Mouse (Mus musculus): Measurements from ENCODE around the gene Syne2. TPM values are rescaled to one million over a fixed set of nuclear protein-coding genes. Genes with fewer than 3 reads are reported as not detected.

Syne2 gene
- polyA plus RNA-seq, 1 experiment from 2014 or later, result 41.4 TPM

DNA sequence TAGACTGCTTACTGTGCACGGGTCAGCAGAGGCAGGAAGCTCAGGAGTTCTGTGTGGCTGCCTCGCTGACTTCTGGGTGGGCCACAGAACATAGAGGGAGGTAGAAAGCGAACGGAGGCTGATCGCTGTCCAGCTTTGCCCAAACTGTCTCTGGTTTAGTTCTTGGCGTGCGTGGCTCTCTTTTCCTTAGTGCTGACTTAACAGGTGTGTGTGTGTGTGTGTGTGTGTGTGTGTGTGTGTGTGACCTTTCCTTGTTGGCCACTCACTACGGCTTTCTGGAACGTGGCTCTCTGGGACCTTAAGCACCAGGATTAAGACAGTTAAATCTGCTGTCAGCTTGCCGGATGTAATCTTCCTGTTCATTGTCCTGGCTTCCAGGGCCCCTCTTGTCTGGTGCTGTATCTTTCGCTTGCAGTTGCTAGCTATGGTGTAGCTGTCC lies 18.6 kb downstream of the Syne2 start:
- WGBS, result 18% methylated on average over 11 of the region's 11 CpGs
- Histone ChIP-seq H3K4me1 (ENCODE audit: control insufficient read depth, insufficient read depth, low read length) (peaks cover 3% of the 10 kb centered on the region; the same call in 1 of the 2 replicates), H3K36me3 (ENCODE audit: control insufficient read depth, insufficient read depth, low read length) (no peaks in the 10 kb centered on the region), H3K9me3 (replicated peaks; ENCODE audit: control insufficient read depth, low read length, poor library complexity, severe bottlenecking) (no peaks in the 10 kb centered on the region), H3K27ac (ENCODE audit: low read length) (no peak overlapping the region), H3K4me3 (ENCODE audit: low read depth, low read length) (0 out of 2 replicates have a peak overlapping the region, but pooled peaks have one; percentile 1), H3K9ac (ENCODE audit: low read depth, low read length) (no peak overlapping the region; the same call in 1 of the 2 replicates), H3K4me2 (ENCODE audit: low read length) (peak overlapping the region; percentile 33), H3K27me3 (ENCODE audit: control insufficient read depth, insufficient read depth, low read depth, low read length) (no peaks in the 10 kb centered on the region)
- ATAC-seq, result no peak; the same call in 1 of the 2 replicates

DNA sequence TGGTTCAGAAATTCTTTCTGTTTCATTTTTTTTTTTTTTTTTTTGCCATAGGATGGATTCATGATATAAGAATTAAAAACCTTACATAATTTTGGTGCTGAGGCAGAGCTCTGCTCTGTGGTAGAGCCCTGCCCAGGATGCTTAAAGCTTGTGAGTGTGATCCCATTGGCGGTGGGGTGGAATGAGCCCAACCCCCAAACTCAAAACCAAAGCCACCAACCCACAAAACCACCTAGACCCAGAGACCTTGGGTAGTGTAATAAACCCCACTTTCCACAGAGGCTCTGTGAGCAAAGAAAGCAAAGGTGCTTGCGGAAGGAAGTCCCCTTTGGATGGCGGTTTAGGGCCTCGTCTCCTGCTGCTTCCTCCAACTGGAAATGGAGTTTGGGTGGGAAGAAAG lies 19.5 kb downstream of the Syne2 start:
- Histone ChIP-seq H3K9me3 (replicated peaks; ENCODE audit: control insufficient read depth, low read length, poor library complexity, severe bottlenecking) (no peaks in the 10 kb centered on the region), H3K9ac (ENCODE audit: low read depth, low read length) (no peak overlapping the region)
- WGBS, result 88% methylated on average over 4 of the region's 4 CpGs

DNA sequence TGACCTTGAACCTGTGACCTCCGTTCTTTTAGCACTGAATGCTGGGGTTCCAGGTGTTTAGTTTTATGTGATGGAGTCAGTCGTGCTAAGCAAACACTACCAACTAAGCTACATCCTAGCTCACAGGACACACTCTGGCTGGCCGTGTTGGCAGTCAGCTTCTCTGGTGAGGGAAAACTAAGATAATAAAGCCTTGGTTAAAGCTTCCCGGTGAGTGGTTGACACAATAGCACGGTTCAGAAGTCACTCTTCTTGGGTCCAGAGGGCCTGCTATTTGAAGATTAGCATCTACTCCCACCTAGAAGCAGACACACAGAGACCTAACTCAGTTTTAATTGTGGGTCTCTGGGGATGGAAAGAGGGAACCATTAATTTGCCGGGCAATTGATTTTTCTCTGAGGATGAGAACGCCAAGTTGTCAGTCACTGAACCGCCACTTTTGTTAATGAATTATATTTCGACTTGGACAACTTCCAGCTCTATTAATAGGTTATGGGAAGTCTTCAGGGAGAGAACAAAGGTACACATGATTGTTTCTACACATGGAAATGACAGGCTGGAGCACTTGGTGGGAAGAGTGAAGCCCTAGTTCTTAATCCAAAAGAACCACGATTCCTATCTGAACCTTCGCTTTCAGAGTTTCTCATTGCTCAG lies 21.3 kb downstream of the Syne2 start:
- ATAC-seq, result no peak
- H3K27ac ChIP-seq (ENCODE audit: low read length), result no peak overlapping the region
- no peaks in the 10 kb centered on the region for H3K9me3 ChIP-seq (replicated peaks; ENCODE audit: control insufficient read depth, low read length, poor library complexity, severe bottlenecking)

More for the DNA sequence above, 19.5 kb downstream of the Syne2 start:
- Histone ChIP-seq H3K4me2 (ENCODE audit: low read length) (no peak overlapping the region), H3K36me3 (ENCODE audit: control insufficient read depth, insufficient read depth, low read length) (no peaks in the 10 kb centered on the region), H3K4me1 (ENCODE audit: control insufficient read depth, insufficient read depth, low read length) (peaks cover 3% of the 10 kb centered on the region; the same call in 1 of the 2 replicates), H3K27ac (ENCODE audit: low read length) (no peak overlapping the region), H3K27me3 (ENCODE audit: control insufficient read depth, insufficient read depth, low read depth, low read length) (no peaks in the 10 kb centered on the region), H3K4me3 (ENCODE audit: low read depth, low read length) (no peak overlapping the region)
- no peak for ATAC-seq

DNA sequence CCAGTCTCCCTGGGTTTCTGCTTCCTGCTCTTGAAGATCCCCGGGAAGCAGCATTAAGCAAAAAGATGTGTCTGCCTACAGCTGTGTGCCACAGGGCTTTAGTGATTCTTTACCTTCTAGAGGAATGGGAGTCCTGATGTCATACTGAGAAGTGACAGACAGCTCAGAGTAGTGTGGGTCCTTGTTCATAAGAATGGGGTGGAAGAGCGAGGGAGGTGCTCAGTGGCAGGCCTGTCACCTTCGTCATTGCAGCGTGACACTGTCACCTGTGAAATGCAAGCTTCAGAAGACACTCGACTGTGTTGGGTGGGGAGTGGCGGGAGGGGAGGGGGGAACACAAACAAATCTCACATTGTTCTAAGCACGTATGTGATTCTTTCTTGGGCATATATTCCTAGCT lies 23.2 kb downstream of the Syne2 start:
- H3K4me3 ChIP-seq (ENCODE audit: low read depth, low read length), result no peak overlapping the region
- H3K9ac ChIP-seq (ENCODE audit: low read depth, low read length), result no peak overlapping the region
- no peaks in the 10 kb centered on the region for H3K9me3 ChIP-seq (replicated peaks; ENCODE audit: control insufficient read depth, low read length, poor library complexity, severe bottlenecking)
- WGBS, result 85% methylated on average over 7 of the region's 7 CpGs
- H3K4me2 ChIP-seq (ENCODE audit: low read length), result no peak overlapping the region
- ATAC-seq, result no peak
- no peaks in the 10 kb centered on the region for H3K36me3 ChIP-seq (ENCODE audit: control insufficient read depth, insufficient read depth, low read length)
- H3K4me1 ChIP-seq (ENCODE audit: control insufficient read depth, insufficient read depth, low read length), result peaks cover 3% of the 10 kb centered on the region; the same call in 1 of the 2 replicates
- no peaks in the 10 kb centered on the region for H3K27me3 ChIP-seq (ENCODE audit: control insufficient read depth, insufficient read depth, low read depth, low read length)
- no peak overlapping the region for H3K27ac ChIP-seq (ENCODE audit: low read length)

More for the DNA sequence above, 21.3 kb downstream of the Syne2 start:
- WGBS, result 64% methylated on average over 11 of the region's 11 CpGs
- Histone ChIP-seq H3K36me3 (ENCODE audit: control insufficient read depth, insufficient read depth, low read length) (no peaks in the 10 kb centered on the region), H3K27me3 (ENCODE audit: control insufficient read depth, insufficient read depth, low read depth, low read length) (no peaks in the 10 kb centered on the region), H3K4me3 (ENCODE audit: low read depth, low read length) (no peak overlapping the region), H3K4me1 (ENCODE audit: control insufficient read depth, insufficient read depth, low read length) (peaks cover 3% of the 10 kb centered on the region; the same call in 1 of the 2 replicates), H3K4me2 (ENCODE audit: low read length) (no peak overlapping the region), H3K9ac (ENCODE audit: low read depth, low read length) (no peak overlapping the region)

DNA sequence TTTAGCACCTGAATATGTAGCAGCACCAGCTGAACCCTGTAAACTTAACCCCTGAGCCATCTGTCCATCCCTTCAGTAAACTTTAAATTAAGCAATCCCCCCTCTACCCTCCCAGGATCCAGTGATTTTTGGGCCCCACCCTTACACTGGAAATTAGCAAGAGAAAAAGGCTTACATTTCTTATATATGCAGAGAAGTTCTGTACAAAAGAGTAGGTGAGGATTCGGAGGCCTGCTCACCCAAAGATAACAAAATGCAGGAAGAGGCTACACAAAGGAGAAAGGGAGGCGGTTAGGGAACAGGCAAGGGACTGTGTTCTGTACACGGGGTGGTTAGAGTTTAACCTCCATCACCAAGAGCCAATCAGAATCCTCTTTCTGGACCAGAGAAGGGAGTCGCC lies 26.4 kb downstream of the Syne2 start:
- H3K4me1 ChIP-seq (ENCODE audit: control insufficient read depth, insufficient read depth, low read length), result no peaks in the 10 kb centered on the region
- WGBS, result 77% methylated on average over 4 of the region's 4 CpGs
- ATAC-seq, result no peak
- no peak overlapping the region for H3K27ac ChIP-seq (ENCODE audit: low read length)
- H3K27me3 ChIP-seq (ENCODE audit: control insufficient read depth, insufficient read depth, low read depth, low read length), result no peaks in the 10 kb centered on the region
- H3K36me3 ChIP-seq (ENCODE audit: control insufficient read depth, insufficient read depth, low read length), result no peaks in the 10 kb centered on the region
- no peaks in the 10 kb centered on the region for H3K9me3 ChIP-seq (replicated peaks; ENCODE audit: control insufficient read depth, low read length, poor library complexity, severe bottlenecking)
- H3K9ac ChIP-seq (ENCODE audit: low read depth, low read length), result no peak overlapping the region
- H3K4me3 ChIP-seq (ENCODE audit: low read depth, low read length), result no peak overlapping the region
- H3K4me2 ChIP-seq (ENCODE audit: low read length), result no peak overlapping the region

DNA sequence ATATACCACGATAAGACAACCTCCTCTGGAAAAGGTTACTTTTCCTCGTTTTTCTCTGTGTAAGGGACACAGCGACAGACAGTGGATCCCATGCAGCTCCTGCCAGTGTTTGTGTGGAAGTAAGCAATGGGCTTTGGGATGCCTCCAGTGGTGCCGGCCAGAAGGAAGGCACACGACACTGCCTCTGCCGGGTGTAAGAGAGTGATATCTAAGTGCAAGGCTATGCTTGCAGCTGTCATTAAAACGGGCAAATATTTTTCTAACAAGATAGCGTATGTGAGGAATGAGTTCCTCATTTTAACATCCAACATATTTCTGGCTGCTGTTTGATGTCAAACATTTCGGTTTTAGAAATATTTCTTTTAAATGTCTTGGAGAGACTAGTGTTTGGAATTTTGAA lies 27.1 kb downstream of the Syne2 start:
- H3K27ac ChIP-seq (ENCODE audit: low read length), result no peak overlapping the region
- H3K4me3 ChIP-seq (ENCODE audit: low read depth, low read length), result no peak overlapping the region
- H3K9me3 ChIP-seq (replicated peaks; ENCODE audit: control insufficient read depth, low read length, poor library complexity, severe bottlenecking), result no peaks in the 10 kb centered on the region
- 86% methylated on average over 9 of the region's 9 CpGs for WGBS
- H3K27me3 ChIP-seq (ENCODE audit: control insufficient read depth, insufficient read depth, low read depth, low read length), result no peaks in the 10 kb centered on the region
- H3K36me3 ChIP-seq (ENCODE audit: control insufficient read depth, insufficient read depth, low read length), result no peaks in the 10 kb centered on the region
- no peaks in the 10 kb centered on the region for H3K4me1 ChIP-seq (ENCODE audit: control insufficient read depth, insufficient read depth, low read length)
- no peak overlapping the region for H3K4me2 ChIP-seq (ENCODE audit: low read length)
- H3K9ac ChIP-seq (ENCODE audit: low read depth, low read length), result no peak overlapping the region
- ATAC-seq, result no peak

DNA sequence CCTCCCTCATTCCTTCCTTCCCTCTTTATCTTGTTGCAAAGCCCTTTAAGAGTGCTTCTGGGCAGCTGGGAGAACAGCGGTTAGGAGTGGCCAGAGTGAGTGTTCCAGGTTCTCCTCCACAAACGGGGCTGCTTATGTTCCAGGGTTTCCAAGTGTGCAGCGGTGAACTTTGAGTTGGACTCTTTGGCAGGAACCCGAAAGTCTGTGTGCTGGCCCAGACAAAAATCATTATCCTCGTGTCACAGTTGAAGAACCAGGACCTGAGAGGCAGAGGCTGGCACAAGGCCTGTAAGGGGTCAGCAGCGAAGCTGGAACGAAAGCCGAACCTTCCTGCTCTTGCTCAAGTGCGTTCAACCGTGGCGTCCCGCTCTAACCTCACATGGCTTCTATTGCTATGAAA lies 28.6 kb downstream of the Syne2 start:
- no peak overlapping the region for H3K9ac ChIP-seq (ENCODE audit: low read depth, low read length)
- no peak overlapping the region for H3K4me3 ChIP-seq (ENCODE audit: low read depth, low read length)
- ATAC-seq, result no peak
- H3K27ac ChIP-seq (ENCODE audit: low read length), result no peak overlapping the region
- no peak overlapping the region for H3K4me2 ChIP-seq (ENCODE audit: low read length)
- no peaks in the 10 kb centered on the region for H3K27me3 ChIP-seq (ENCODE audit: control insufficient read depth, insufficient read depth, low read depth, low read length)
- no peaks in the 10 kb centered on the region for H3K4me1 ChIP-seq (ENCODE audit: control insufficient read depth, insufficient read depth, low read length)
- H3K9me3 ChIP-seq (replicated peaks; ENCODE audit: control insufficient read depth, low read length, poor library complexity, severe bottlenecking), result no peaks in the 10 kb centered on the region
- 82% methylated on average over 12 of the region's 12 CpGs for WGBS
- H3K36me3 ChIP-seq (ENCODE audit: control insufficient read depth, insufficient read depth, low read length), result no peaks in the 10 kb centered on the region

DNA sequence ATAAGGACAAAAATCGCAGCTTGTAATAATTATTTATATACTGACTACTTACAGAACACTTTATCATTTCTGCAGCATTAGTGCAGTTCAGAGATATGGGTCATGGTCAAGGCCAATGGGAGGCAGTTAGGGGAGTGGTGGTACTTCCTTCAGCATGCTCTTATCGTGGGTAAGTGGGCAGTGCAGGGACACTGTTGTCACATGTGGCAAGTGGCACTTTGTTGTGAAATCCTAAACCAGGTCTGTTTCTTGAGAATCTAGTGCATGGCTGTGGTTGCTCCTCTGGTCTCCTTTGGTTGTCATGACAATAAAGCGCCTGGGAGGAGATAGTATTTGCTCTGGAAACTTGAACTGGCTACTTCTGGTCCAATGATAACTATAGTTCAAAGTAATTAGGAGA lies 32.3 kb downstream of the Syne2 start:
- no peaks in the 10 kb centered on the region for H3K27me3 ChIP-seq (ENCODE audit: control insufficient read depth, insufficient read depth, low read depth, low read length)
- H3K4me2 ChIP-seq (ENCODE audit: low read length), result no peak overlapping the region
- H3K9ac ChIP-seq (ENCODE audit: low read depth, low read length), result no peak overlapping the region
- no peak overlapping the region for H3K4me3 ChIP-seq (ENCODE audit: low read depth, low read length)
- H3K27ac ChIP-seq (ENCODE audit: low read length), result no peak overlapping the region
- no peaks in the 10 kb centered on the region for H3K36me3 ChIP-seq (ENCODE audit: control insufficient read depth, insufficient read depth, low read length)
- H3K4me1 ChIP-seq (ENCODE audit: control insufficient read depth, insufficient read depth, low read length), result no peaks in the 10 kb centered on the region
- 79% methylated on average over 3 of the region's 3 CpGs for WGBS
- H3K9me3 ChIP-seq (replicated peaks; ENCODE audit: control insufficient read depth, low read length, poor library complexity, severe bottlenecking), result no peaks in the 10 kb centered on the region
- ATAC-seq, result no peak

DNA sequence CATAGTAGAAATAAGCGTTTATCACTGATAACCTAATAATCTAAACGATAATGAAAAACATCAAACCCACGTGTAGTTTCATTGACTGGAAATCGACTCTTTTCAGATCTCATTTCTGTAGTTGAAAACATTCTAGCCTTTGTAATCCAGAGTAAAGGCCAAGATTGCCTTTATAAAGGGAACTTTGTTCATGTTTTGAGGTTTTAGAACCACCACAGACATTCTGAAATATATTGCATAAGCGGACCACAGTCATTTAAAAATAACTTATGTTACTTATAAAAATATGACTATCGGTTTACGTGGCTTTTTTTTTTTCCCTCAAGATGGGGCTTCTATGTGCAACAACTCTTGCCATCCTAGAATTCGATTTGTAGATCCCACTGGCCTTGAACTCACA lies 33.5 kb downstream of the Syne2 start:
- WGBS, result 91% methylated on average over 8 of the region's 8 CpGs
- Histone ChIP-seq H3K4me1 (ENCODE audit: control insufficient read depth, insufficient read depth, low read length) (peaks cover 3% of the 10 kb centered on the region; the same call in 1 of the 2 replicates), H3K36me3 (ENCODE audit: control insufficient read depth, insufficient read depth, low read length) (no peaks in the 10 kb centered on the region), H3K27ac (ENCODE audit: low read length) (no peak overlapping the region), H3K9ac (ENCODE audit: low read depth, low read length) (no peak overlapping the region), H3K9me3 (replicated peaks; ENCODE audit: control insufficient read depth, low read length, poor library complexity, severe bottlenecking) (no peaks in the 10 kb centered on the region), H3K4me2 (ENCODE audit: low read length) (no peak overlapping the region), H3K4me3 (ENCODE audit: low read depth, low read length) (no peak overlapping the region), H3K27me3 (ENCODE audit: control insufficient read depth, insufficient read depth, low read depth, low read length) (no peaks in the 10 kb centered on the region)
- ATAC-seq, result no peak
